Mouse (Mus musculus) testis, adult 2 months (tissue): Measurements from ENCODE around the gene Rab15. TPM values are rescaled to one million over a fixed set of nuclear protein-coding genes. Genes with fewer than 3 reads are reported as not detected.

Experiments
- H3K27ac ChIP-seq: fragments of 200-500 bp; 2 replicates; pipeline ENCODE4 v1.5.1; 2012; ENCODE audit warnings: low read depth, low read length; ENCODE audit not compliant: control insufficient read depth, insufficient read depth
- H3K27me3 ChIP-seq: fragments of 200-500 bp; 2 replicates; pipeline ENCODE4 v1.6.1; 2012; ENCODE audit warnings: mild to moderate bottlenecking, low read length, moderate library complexity; ENCODE audit not compliant: control insufficient read depth, insufficient read depth
- H3K36me3 ChIP-seq: fragments of 200-500 bp; 2 replicates; pipeline ENCODE4 v1.6.1; 2012; ENCODE audit warnings: mild to moderate bottlenecking, low read length; ENCODE audit not compliant: control insufficient read depth, insufficient read depth
- H3K4me1 ChIP-seq: fragments of 200-500 bp; 2 replicates; pipeline ENCODE4 v1.6.1; 2012; ENCODE audit warnings: low read length; ENCODE audit not compliant: control insufficient read depth, insufficient read depth
- H3K4me3 ChIP-seq: fragments of 200-500 bp; 2 replicates; pipeline ENCODE4 v1.5.1; 2012; ENCODE audit warnings: low read depth, mild to moderate bottlenecking, low read length, moderate library complexity, mixed read lengths; ENCODE audit not compliant: control insufficient read depth
- CTCF ChIP-seq: fragments of 200-500 bp; IDR thresholded peaks from 2 replicates; pipeline ENCODE4 v1.5.1; 2012; ENCODE audit warnings: low read depth, mild to moderate bottlenecking, inconsistent platforms, low read length, moderate library complexity; ENCODE audit not compliant: control insufficient read depth, insufficient read depth, insufficient replicate concordance
- POLR2A ChIP-seq: fragments of 200-500 bp; IDR thresholded peaks from 2 replicates; pipeline ENCODE4 v1.6.1; 2012; ENCODE audit warnings: low read depth, mild to moderate bottlenecking, inconsistent platforms, low read length, moderate library complexity; ENCODE audit not compliant: control insufficient read depth
- polyA plus RNA-seq: library from polyadenylated mRNA; depleted of rRNA; stranded (reverse); fragments of >200 nt; gene quantifications from 2 replicates; pipeline ENCODE4 v1.2.3, GENCODE M21; 2012; rRNA removed

The Rab15 gene
- polyA plus RNA-seq, 1 experiment, result 0.32 TPM

DNA sequence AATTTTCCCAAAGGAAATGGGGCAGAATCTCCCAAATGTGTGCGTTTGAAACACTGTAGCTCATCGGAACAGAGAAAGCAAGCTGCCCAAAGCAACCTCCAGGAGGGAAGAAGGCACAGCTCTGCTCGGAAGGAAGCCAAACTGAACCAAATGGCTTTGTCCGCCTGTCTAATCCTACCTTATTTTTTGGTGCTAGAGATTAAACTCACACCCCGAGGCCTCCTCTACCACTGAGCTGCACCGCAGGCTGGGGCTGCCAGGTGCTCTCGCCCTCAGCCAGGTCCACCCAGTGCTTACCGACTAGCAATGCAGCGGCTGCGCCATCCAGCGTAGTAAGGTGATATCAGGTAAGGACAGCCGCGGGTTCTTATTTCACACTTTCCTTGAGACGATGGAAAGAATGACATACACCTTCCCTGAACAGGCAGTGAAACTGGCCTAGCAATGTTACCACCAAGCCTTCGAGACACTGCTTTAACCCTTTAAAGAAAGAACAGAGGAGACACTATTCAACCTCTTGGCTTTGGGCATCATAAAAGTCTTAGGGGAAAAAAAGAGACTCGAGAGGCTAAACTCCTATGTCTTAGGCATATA is 71.7 kb downstream of the Rab15 start:
- Histone ChIP-seq H3K4me1 (no peaks in the 10 kb centered on the region; the same call in 1 of the 2 replicates), H3K27ac (no peak overlapping the region), H3K4me3 (no peak overlapping the region), H3K27me3 (no peaks in the 10 kb centered on the region), H3K36me3 (no peaks in the 10 kb centered on the region)
- no peak for TF ChIP-seq CTCF
- no peak for TF ChIP-seq POLR2A

Other genes with a start within 250 kb of the Rab15 start
- gene Sptb, start 112.4 kb downstream of the Rab15 start, polyA plus RNA-seq, result 3.9 and 4.0 TPM in 2 replicates
- gene Churc1, start 57.4 kb downstream of the Rab15 start, polyA plus RNA-seq, result 38.1 and 51.6 TPM in 2 replicates
- gene Fntb, start 57.3 kb downstream of the Rab15 start, polyA plus RNA-seq, result 9.2 and 9.9 TPM in 2 replicates
- gene Gpx2, start 27.4 kb downstream of the Rab15 start, polyA plus RNA-seq, result 0.12 TPM in 1 of 2 replicates, not detected in the other
- 8.5 and 9.8 TPM in 2 replicates for gene Max, start 139.3 kb upstream of the Rab15 start, polyA plus RNA-seq